Mouse (Mus musculus): ENCODE measurements around the gene Prr5. TPM values are rescaled to one million over a fixed set of nuclear protein-coding genes. Genes with fewer than 3 reads are reported as not detected.

Gene Prr5
- polyA plus RNA-seq, 1 experiment from 2014 or later = 9.2 TPM

DNA sequence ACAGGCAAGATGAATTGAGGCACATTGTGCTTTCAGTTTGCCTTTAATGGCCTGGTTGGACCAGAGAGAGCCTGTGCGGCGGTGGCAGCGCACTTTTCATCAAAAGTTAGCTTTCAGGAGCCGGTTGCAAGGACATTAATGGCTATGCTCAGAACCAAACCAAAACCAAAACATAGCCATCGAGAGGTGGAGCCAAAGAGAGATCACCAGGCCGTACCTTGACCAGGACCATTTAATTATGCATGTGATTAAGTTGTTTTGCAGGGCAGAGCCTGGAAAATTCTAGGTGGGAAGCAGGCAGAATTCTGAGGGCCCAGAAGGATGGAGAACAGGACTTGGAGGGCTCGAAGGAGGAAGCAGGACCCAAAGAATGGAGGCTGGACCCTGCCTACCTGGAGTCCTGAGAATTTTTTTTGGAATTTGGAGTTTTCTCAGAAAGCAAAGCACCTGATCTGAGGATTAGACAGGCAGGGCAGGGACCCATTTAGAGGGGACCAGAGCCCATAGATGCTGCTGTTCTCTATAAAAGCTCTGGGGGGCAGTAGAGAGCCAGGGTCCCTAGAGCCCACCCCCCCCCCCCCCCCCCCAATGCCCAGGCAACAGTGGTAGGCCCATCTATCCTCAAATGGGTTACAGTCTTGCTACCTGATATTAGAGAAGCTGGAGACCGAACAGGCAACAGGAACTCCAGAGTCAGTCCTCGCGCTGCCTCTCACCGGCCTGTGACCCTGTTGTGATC, 5.1 kb downstream of the Prr5 start:
- Histone ChIP-seq H3K4me1 (ENCODE audit: insufficient read depth, low read depth, low read length) (0 out of 2 replicates have a peak, but pooled peaks cover 5% of the 10 kb centered on the region), H3K4me2 (replicated peaks; ENCODE audit: low read depth, low read length) (no peak overlapping the region), H3K36me3 (ENCODE audit: insufficient read depth, low read length) (no peaks in the 10 kb centered on the region), H3K9me3 (ENCODE audit: low read length) (no peaks in the 10 kb centered on the region), H3K9ac (replicated peaks; ENCODE audit: low read depth) (no peak overlapping the region), H3K4me3 (ENCODE audit: low read depth, low read length) (no peak overlapping the region), H3K27me3 (replicated peaks; ENCODE audit: insufficient read depth, low read length) (no peaks in the 10 kb centered on the region), H3K27ac (ENCODE audit: low read length) (no peak overlapping the region)
- 88% methylated on average over 11 of the region's 11 CpGs for WGBS
- ATAC-seq (no peak), DNase-seq (ENCODE audit: low spot score) (no peak)
- TF ChIP-seq EP300 (IDR thresholded peaks at IDR 0.05) = no peak
- TF ChIP-seq CTCF (IDR thresholded peaks at IDR 0.05) = peak; percentile 45

- Histone ChIP-seq H3K27ac (ENCODE audit: low read length) (no peak overlapping the region), H3K4me2 (replicated peaks; ENCODE audit: low read depth, low read length) (no peak overlapping the region), H3K9me3 (ENCODE audit: low read length) (no peaks in the 10 kb centered on the region), H3K9ac (replicated peaks; ENCODE audit: low read depth) (no peak overlapping the region), H3K4me1 (ENCODE audit: insufficient read depth, low read depth, low read length) (peaks cover 5% of the 10 kb centered on the region; the same call in 1 of the 2 replicates), H3K36me3 (ENCODE audit: insufficient read depth, low read length) (no peaks in the 10 kb centered on the region), H3K27me3 (replicated peaks; ENCODE audit: insufficient read depth, low read length) (no peaks in the 10 kb centered on the region), H3K4me3 (ENCODE audit: low read depth, low read length) (no peak overlapping the region)
- 47% methylated on average over 8 of the region's 8 CpGs for WGBS
- ATAC-seq (no peak), DNase-seq (ENCODE audit: low spot score) (no peak)
- no peak for TF ChIP-seq EP300 (IDR thresholded peaks at IDR 0.05)
- TF ChIP-seq CTCF (IDR thresholded peaks at IDR 0.05) = no peak
These were observed 5.9 kb downstream of the Prr5 start for GRCm38 (mm10) chr15:84675317-84675716.

GRCm38 (mm10) chr15:84677943-84678342, 8.5 kb downstream of the Prr5 start:
- H3K9ac ChIP-seq (replicated peaks; ENCODE audit: low read depth) = no peak overlapping the region
- no peak for TF ChIP-seq CTCF (IDR thresholded peaks at IDR 0.05)
- TF ChIP-seq EP300 (IDR thresholded peaks at IDR 0.05) = no peak
- H3K27me3 ChIP-seq (replicated peaks; ENCODE audit: insufficient read depth, low read length) = no peaks in the 10 kb centered on the region
- H3K36me3 ChIP-seq (ENCODE audit: insufficient read depth, low read length) = no peaks in the 10 kb centered on the region
- DNase-seq (ENCODE audit: low spot score) (no peak), ATAC-seq (no peak)
- no peak overlapping the region for H3K4me2 ChIP-seq (replicated peaks; ENCODE audit: low read depth, low read length)
- 52% methylated on average over 11 of the region's 11 CpGs for WGBS
- H3K27ac ChIP-seq (ENCODE audit: low read length) = no peak overlapping the region
- H3K4me3 ChIP-seq (ENCODE audit: low read depth, low read length) = no peak overlapping the region
- no peaks in the 10 kb centered on the region for H3K9me3 ChIP-seq (ENCODE audit: low read length)
- H3K4me1 ChIP-seq (ENCODE audit: insufficient read depth, low read depth, low read length) = peaks cover 5% of the 10 kb centered on the region; the same call in 1 of the 2 replicates

DNA sequence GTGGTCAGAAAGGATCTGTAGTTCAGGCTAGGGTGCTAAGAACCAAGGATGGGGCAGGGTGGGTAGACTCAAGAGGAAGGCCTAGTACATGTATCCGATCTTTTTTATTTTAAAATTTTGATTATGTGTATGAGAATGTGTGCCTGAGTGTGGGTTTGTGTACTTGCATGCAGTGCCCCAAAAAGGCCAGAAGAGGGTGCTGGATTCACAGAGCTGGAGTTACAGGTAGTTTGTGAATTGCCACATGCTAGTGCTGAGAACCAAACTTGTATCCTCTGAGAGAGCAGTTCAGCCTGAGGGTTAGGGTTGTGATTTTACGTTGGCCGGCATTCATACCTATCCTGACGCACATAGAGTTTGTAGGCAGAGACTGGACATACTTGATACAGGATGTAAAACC, 9.7 kb downstream of the Prr5 start:
- Histone ChIP-seq H3K4me3 (ENCODE audit: low read depth, low read length) (no peak overlapping the region), H3K9me3 (ENCODE audit: low read length) (no peaks in the 10 kb centered on the region), H3K4me2 (replicated peaks; ENCODE audit: low read depth, low read length) (no peak overlapping the region), H3K36me3 (ENCODE audit: insufficient read depth, low read length) (no peaks in the 10 kb centered on the region), H3K4me1 (ENCODE audit: insufficient read depth, low read depth, low read length) (peaks cover 5% of the 10 kb centered on the region; the same call in 1 of the 2 replicates), H3K27me3 (replicated peaks; ENCODE audit: insufficient read depth, low read length) (no peaks in the 10 kb centered on the region), H3K9ac (replicated peaks; ENCODE audit: low read depth) (no peak overlapping the region), H3K27ac (ENCODE audit: low read length) (no peak overlapping the region)
- TF ChIP-seq CTCF (IDR thresholded peaks at IDR 0.05) (peak; percentile 61), EP300 (IDR thresholded peaks at IDR 0.05) (no peak)
- no peak for ATAC-seq
- WGBS = 92% methylated on average over 4 of the region's 4 CpGs
- no peak for DNase-seq (ENCODE audit: low spot score)

- WGBS = 52% methylated on average over 3 of the region's 3 CpGs
These were observed 10.4 kb downstream of the Prr5 start for GRCm38 (mm10) chr15:84679794-84680193.

GRCm38 (mm10) chr15:84680545-84681454, 11.4 kb downstream of the Prr5 start:
- peak overlapping the region; percentile 62 for H3K4me3 ChIP-seq (ENCODE audit: low read depth, low read length)
- H3K9me3 ChIP-seq (ENCODE audit: low read length) = no peaks in the 10 kb centered on the region
- peak; percentile 83 for DNase-seq (ENCODE audit: low spot score)
- no peaks in the 10 kb centered on the region for H3K36me3 ChIP-seq (ENCODE audit: insufficient read depth, low read length)
- peak overlapping the region; percentile 64; the same call in 1 of the 2 replicates for H3K27ac ChIP-seq (ENCODE audit: low read length)
- H3K27me3 ChIP-seq (replicated peaks; ENCODE audit: insufficient read depth, low read length) = no peaks in the 10 kb centered on the region
- ATAC-seq = peak; percentile 88
- TF ChIP-seq EP300 (IDR thresholded peaks at IDR 0.05) (no peak), CTCF (IDR thresholded peaks at IDR 0.05) (no peak)
- peak overlapping the region; percentile 76 for H3K9ac ChIP-seq (replicated peaks; ENCODE audit: low read depth)
- peak overlapping the region; percentile 96 for H3K4me2 ChIP-seq (replicated peaks; ENCODE audit: low read depth, low read length)
- 4% methylated on average over 49 of the region's 77 CpGs for WGBS
- peaks cover 5% of the 10 kb centered on the region; the same call in 1 of the 2 replicates for H3K4me1 ChIP-seq (ENCODE audit: insufficient read depth, low read depth, low read length)

More at GRCm38 (mm10) chr15:84679794-84680193, 10.4 kb downstream of the Prr5 start:
- DNase-seq (ENCODE audit: low spot score) (no peak), ATAC-seq (no peak)
- H3K36me3 ChIP-seq (ENCODE audit: insufficient read depth, low read length) = no peaks in the 10 kb centered on the region
- H3K27ac ChIP-seq (ENCODE audit: low read length) = no peak overlapping the region
- H3K27me3 ChIP-seq (replicated peaks; ENCODE audit: insufficient read depth, low read length) = no peaks in the 10 kb centered on the region
- TF ChIP-seq CTCF (IDR thresholded peaks at IDR 0.05) (no peak), EP300 (IDR thresholded peaks at IDR 0.05) (no peak)
- no peak overlapping the region for H3K4me3 ChIP-seq (ENCODE audit: low read depth, low read length)
- H3K9me3 ChIP-seq (ENCODE audit: low read length) = no peaks in the 10 kb centered on the region
- H3K4me1 ChIP-seq (ENCODE audit: insufficient read depth, low read depth, low read length) = peaks cover 5% of the 10 kb centered on the region; the same call in 1 of the 2 replicates
- H3K9ac ChIP-seq (replicated peaks; ENCODE audit: low read depth) = no peak overlapping the region
- H3K4me2 ChIP-seq (replicated peaks; ENCODE audit: low read depth, low read length) = no peak overlapping the region
